In genomic region chr14:62759771-62760320, GRCm38 (mm10) we compare ENCODE assay signal across 8 mouse cellular contexts. TPM values are rescaled to one million over a fixed set of nuclear protein-coding genes. Genes with fewer than 3 reads are reported as not detected.
DNase-seq lines count a peak whose midpoint lies in the region; ATAC-seq and TF ChIP-seq lines count a peak whose summit lies in the region.

No protein-coding gene starts in this region.

- H3K79me2 ChIP-seq in myocyte (ENCODE audit: control insufficient read depth, insufficient read depth): peaks cover 10% of the 10 kb centered on the region

- WGBS in heart, embryonic 12.5 days: 2% methylated on average over 33 of the region's 38 CpGs
- WGBS in kidney, postnatal 0 days: under 1% methylated on average over 36 of the region's 38 CpGs
- under 1% methylated on average over 28 of the region's 38 CpGs for WGBS in liver, embryonic 11.5 days

- peak overlapping the region; percentile 100 for H3K4me3 ChIP-seq in bone marrow macrophage, adult 2 months (ENCODE audit: insufficient read depth, low read length)
- H3K4me3 ChIP-seq in heart, embryonic 12.5 days: peak overlapping the region; percentile 86
- peak overlapping the region; percentile 94 for H3K4me3 ChIP-seq in kidney, postnatal 0 days (replicated peaks; ENCODE audit: low read depth, low read length)
- peak overlapping the region; percentile 97 for H3K4me3 ChIP-seq in liver, embryonic 11.5 days (ENCODE audit: low read depth, low read length)
- H3K4me3 ChIP-seq in myocyte: peak overlapping the region; percentile 72

- no peaks in the 10 kb centered on the region for H3K27me3 ChIP-seq in heart, embryonic 12.5 days (replicated peaks)
- no peaks in the 10 kb centered on the region for H3K27me3 ChIP-seq in kidney, postnatal 0 days (ENCODE audit: insufficient read depth, low read length)
- no peaks in the 10 kb centered on the region for H3K27me3 ChIP-seq in liver, embryonic 11.5 days (replicated peaks; ENCODE audit: control insufficient read depth, insufficient read depth, low read length)
- H3K27me3 ChIP-seq in myocyte (ENCODE audit: control insufficient read depth, insufficient read depth, insufficient read length): no peaks in the 10 kb centered on the region

- H3K4me2 ChIP-seq in heart, embryonic 12.5 days: peak overlapping the region; percentile 73
- H3K4me2 ChIP-seq in kidney, postnatal 0 days (ENCODE audit: low read length): peak overlapping the region; percentile 81
- H3K4me2 ChIP-seq in liver, embryonic 11.5 days: peak overlapping the region; percentile 89
- peak overlapping the region; percentile 85 for H3K4me2 ChIP-seq in myocyte (ENCODE audit: low read depth)

- peaks cover 12% of the 10 kb centered on the region for H3K36me3 ChIP-seq in heart, embryonic 12.5 days
- H3K36me3 ChIP-seq in kidney, postnatal 0 days (ENCODE audit: insufficient read depth, low read length): no peaks in the 10 kb centered on the region
- peaks cover 6% of the 10 kb centered on the region; the same call in 1 of the 2 replicates for H3K36me3 ChIP-seq in liver, embryonic 11.5 days (ENCODE audit: control insufficient read depth, insufficient read depth, low read length)
- H3K36me3 ChIP-seq in myocyte (ENCODE audit: control insufficient read depth, insufficient read depth): peaks cover 4% of the 10 kb centered on the region

- ATAC-seq in erythroblast, adult 5-6 weeks (replicated peaks; ENCODE audit: low FRiP score, poor library complexity, severe bottlenecking): peak; percentile 51
- ATAC-seq in heart, embryonic 12.5 days (ENCODE audit: insufficient number of reproducible peaks, low FRiP score): peak; percentile 43
- ATAC-seq in kidney, postnatal 0 days (replicated peaks; ENCODE audit: low FRiP score, low read depth): peak; percentile 38
- peak; percentile 57 for ATAC-seq in liver, embryonic 11.5 days (replicated peaks; ENCODE audit: low FRiP score)

- no peaks in the 10 kb centered on the region for H3K9me3 ChIP-seq in heart, embryonic 12.5 days (replicated peaks)
- no peaks in the 10 kb centered on the region for H3K9me3 ChIP-seq in kidney, postnatal 0 days (replicated peaks; ENCODE audit: low read length)
- H3K9me3 ChIP-seq in liver, embryonic 11.5 days (ENCODE audit: control insufficient read depth, low read length): no peaks in the 10 kb centered on the region

- H3K9ac ChIP-seq in heart, embryonic 12.5 days: peak overlapping the region; percentile 99
- H3K9ac ChIP-seq in kidney, postnatal 0 days (ENCODE audit: low read depth, low read length): peak overlapping the region; percentile 97
- peak overlapping the region; percentile 99 for H3K9ac ChIP-seq in liver, embryonic 11.5 days (ENCODE audit: low read depth, low read length)

- DNase-seq in A20 (ENCODE audit: low read depth, low spot score): peak; percentile 83
- DNase-seq in kidney, postnatal 0 days (ENCODE audit: low spot score): peak; percentile 84
- DNase-seq in liver, embryonic 11.5 days (ENCODE audit: low spot score): peak; percentile 84
- DNase-seq in spleen, postnatal 4 days (ENCODE audit: low spot score in 2 of 2): peak; percentile 77 to 89

- TF ChIP-seq CTCF in bone marrow macrophage, adult 2 months (IDR thresholded peaks at IDR 0.05; ENCODE audit: low read depth, low read length): no peak
- no peak for TF ChIP-seq CTCF in kidney, postnatal 0 days (IDR thresholded peaks at IDR 0.05; ENCODE audit: low read depth)

- peaks cover 22% of the 10 kb centered on the region for H3K4me1 ChIP-seq in bone marrow macrophage, adult 2 months (ENCODE audit: control insufficient read depth, insufficient read depth, low read length)
- peaks cover 13% of the 10 kb centered on the region for H3K4me1 ChIP-seq in heart, embryonic 12.5 days (replicated peaks)
- no peaks in the 10 kb centered on the region for H3K4me1 ChIP-seq in kidney, postnatal 0 days (replicated peaks; ENCODE audit: insufficient read depth, low read length)
- H3K4me1 ChIP-seq in liver, embryonic 11.5 days (replicated peaks; ENCODE audit: control insufficient read depth, insufficient read depth, low read length): peaks cover 14% of the 10 kb centered on the region

- peak overlapping the region; percentile 93 for H3K27ac ChIP-seq in bone marrow macrophage, adult 2 months (ENCODE audit: insufficient read depth, low read depth, low read length)
- peak overlapping the region; percentile 99 for H3K27ac ChIP-seq in heart, embryonic 12.5 days (ENCODE audit: poor library complexity, severe bottlenecking)
- H3K27ac ChIP-seq in kidney, postnatal 0 days: peak overlapping the region; percentile 99
- H3K27ac ChIP-seq in liver, embryonic 11.5 days (ENCODE audit: low read depth, low read length): peak overlapping the region; percentile 100

- TF ChIP-seq POLR2A in bone marrow macrophage, adult 2 months (IDR thresholded peaks at IDR 0.05; ENCODE audit: borderline replicate concordance, low read depth, low read length): no peak
- TF ChIP-seq POLR2A in myocyte (IDR thresholded peaks at IDR 0.05; ENCODE audit: insufficient read length, low read depth): peak; percentile 64

- H3ac ChIP-seq in myocyte (ENCODE audit: control insufficient read depth, insufficient read length): peak overlapping the region; percentile 63

TF ChIP-seq in myocyte, 11 proteins besides CTCF, POLR2A, EP300 and RAD21:
- TF ChIP-seq POLR2AphosphoS2 (IDR thresholded peaks at IDR 0.05; ENCODE audit: insufficient read length, low read depth) (peak; percentile 33), CEBPB (IDR thresholded peaks at IDR 0.05; ENCODE audit: insufficient read depth, poor library complexity, severe bottlenecking) (no peak)

RNA-seq across cellular contexts. Expression of gene Ints6, which starts 1.1 kb away (rescaled TPM):
- 20.1 and 26.7 TPM in 2 replicates for polyA plus RNA-seq in bone marrow macrophage, adult 2 months (2012; ENCODE audit: insufficient read depth, insufficient read length, missing spikeins)
- 11.5 and 22.2 TPM in 2 replicates for total RNA-seq in erythroblast, adult 5-6 weeks (2015; ENCODE audit: low replicate concordance)
- total RNA-seq in erythroblast, adult 5-6 weeks (2017; ENCODE audit: low replicate concordance): 35.7 and 45.7 TPM in 2 replicates
- 22.9 and 31.4 TPM in 2 replicates for polyA plus RNA-seq in heart, embryonic 12.5 days (2016; fragmentation: Nextera tagmentation; extraction: Ambion mirVana)
- polyA plus RNA-seq in kidney, postnatal 0 days (2015; fragmentation: Nextera tagmentation; extraction: Ambion mirVana): 13.5 and 17.1 TPM in 2 replicates
- 30.1 and 32.2 TPM in 2 replicates for polyA plus RNA-seq in liver, embryonic 11.5 days (2014; fragmentation: Nextera tagmentation; extraction: Ambion mirVana)
- polyA plus RNA-seq in myocyte (2012; fragmentation: generic; extraction: Trizol): 7.2 TPM

Comparison
In these comparisons a context has a peak if more than half of its experiments do, and no peak if none do; other contexts are left out.
1. Peak in every context shown above with its lines: DNase-seq, ATAC-seq, H3K4me3 ChIP-seq and H3K27ac ChIP-seq.